Mouse (Mus musculus) brain, embryonic 14.5 days (tissue): ENCODE results near the gene Lipf. TPM values are rescaled to one million over a fixed set of nuclear protein-coding genes. Genes with fewer than 3 reads are reported as not detected.

Experiments
- DNase-seq: peaks from one replicate; pipeline ENCODE4 v3.0.0-alpha.2; 2011; ENCODE audit warnings: low read depth
- CTCF ChIP-seq: fragments of 200-500 bp; IDR thresholded peaks from 2 replicates; pipeline ENCODE4 v1.5.1; 2012; ENCODE audit warnings: inconsistent platforms, mild to moderate bottlenecking, moderate library complexity, borderline replicate concordance; ENCODE audit not compliant: insufficient read depth, insufficient read length; ENCODE audit errors: extremely low read depth
- POLR2A ChIP-seq: fragments of 200-500 bp; IDR thresholded peaks from 2 replicates; pipeline ENCODE4 v1.6.1; 2012; ENCODE audit warnings: mild to moderate bottlenecking, inconsistent platforms, borderline replicate concordance; ENCODE audit not compliant: poor library complexity, insufficient read depth, insufficient read length, severe bottlenecking; ENCODE audit errors: extremely low read depth
- polyA plus RNA-seq: library from polyadenylated mRNA; depleted of rRNA; stranded (reverse); fragments of >200 nt; gene quantifications from 2 replicates; pipeline ENCODE4 v1.2.3, GENCODE M21; 2012; rRNA removed

Gene Lipf
- not detected in 2 replicates for polyA plus RNA-seq

- TF ChIP-seq POLR2A (no peak), CTCF (no peak)
- DNase-seq, result no peak
Observed at GRCm38 (mm10) chr19:33960887-33961286, at the start of gene Lipf. Gene Lipf (plus strand): TSS chr19:33961187.

GRCm38 (mm10) chr19:33924099-33924498 lies 36.9 kb upstream of the Lipf start:
- DNase-seq, result no peak
- TF ChIP-seq POLR2A (no peak), CTCF (no peak)

GRCm38 (mm10) chr19:33979007-33979406 lies 18.0 kb downstream of the Lipf start:
- TF ChIP-seq POLR2A (no peak), CTCF (peak; percentile 39; the same call in 1 of the 2 replicates)
- DNase-seq, result peak; percentile 19

DNA sequence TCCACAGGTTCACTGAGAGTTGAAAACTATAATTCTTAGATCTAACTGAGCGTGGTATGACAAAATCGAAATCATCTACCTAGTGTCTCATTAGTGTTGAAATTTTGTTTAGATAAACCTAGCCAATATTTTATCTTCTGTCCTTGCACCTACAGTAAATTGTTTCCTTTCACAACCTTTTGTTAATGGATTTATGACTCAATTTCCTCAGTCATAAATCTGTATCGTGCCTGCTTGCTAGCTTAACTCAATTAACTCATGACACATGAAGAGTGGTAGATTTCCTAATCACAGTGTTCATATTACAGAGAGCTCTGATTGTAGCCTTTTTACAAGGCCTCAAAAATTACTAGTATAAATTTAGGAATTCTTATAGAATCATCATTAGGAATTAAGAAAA lies 22.1 kb downstream of the Lipf start:
- DNase-seq, result no peak
- TF ChIP-seq CTCF, result no peak
- no peak for TF ChIP-seq POLR2A

DNA sequence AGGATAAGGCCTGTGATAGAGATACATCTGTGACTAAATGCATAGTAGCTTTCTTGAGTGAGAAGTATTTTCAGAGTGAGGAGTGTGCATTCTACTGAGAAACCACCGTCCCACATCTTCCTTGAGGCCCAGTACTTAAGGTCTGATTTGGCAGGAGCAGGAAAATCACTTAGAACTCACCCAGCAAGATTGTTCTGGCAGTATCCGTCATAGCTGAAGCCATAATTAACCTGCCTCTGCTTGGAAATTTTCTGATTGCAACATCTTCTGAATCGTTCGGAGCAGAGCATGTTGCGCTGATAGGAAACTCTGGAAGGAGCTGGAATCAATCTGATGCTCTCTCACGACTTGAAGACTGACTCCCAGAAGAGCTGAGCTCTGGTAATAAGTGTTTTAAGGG lies 47.0 kb downstream of the Lipf start, which contains the start of gene Lipk:
TSS of gene Lipk (plus strand) at position 289 of the 400 bp plus-strand sequence.
- no peak for DNase-seq
- no peak for TF ChIP-seq CTCF
- TF ChIP-seq POLR2A, result no peak

- DNase-seq, result no peak
- TF ChIP-seq POLR2A (no peak), CTCF (no peak)
Observed at GRCm38 (mm10) chr19:34021440-34022172, 60.6 kb downstream of the Lipf start.

GRCm38 (mm10) chr19:34022759-34023158 lies 61.8 kb downstream of the Lipf start:
- peak; percentile 23; the same call in 1 of the 2 replicates for TF ChIP-seq CTCF
- TF ChIP-seq POLR2A, result no peak
- peak; percentile 48 for DNase-seq

Other genes starting within 250 kb of the Lipf start
- 0.24 and 0.48 TPM in 2 replicates for gene Lipo2, start 209.8 kb upstream of the Lipf start, polyA plus RNA-seq
- 8.1 and 10.0 TPM in 2 replicates for gene Lipo3, start 199.2 kb upstream of the Lipf start, polyA plus RNA-seq
- not detected in 2 replicates for gene Lipo1, start 173.7 kb upstream of the Lipf start, polyA plus RNA-seq
- 0.05 TPM in 1 of 2 replicates, not detected in the other for gene Lipk, start 47.1 kb downstream of the Lipf start, polyA plus RNA-seq
- gene Lipn, start 106.2 kb downstream of the Lipf start, polyA plus RNA-seq, result not detected in 2 replicates
- 0.10 and 0.26 TPM in 2 replicates for gene Lipm, start 139.7 kb downstream of the Lipf start, polyA plus RNA-seq
- 0.16 and 0.24 TPM in 2 replicates for gene Ankrd22, start 204.9 kb downstream of the Lipf start, polyA plus RNA-seq
- gene Stambpl1, start 231.0 kb downstream of the Lipf start, polyA plus RNA-seq, result 4.9 and 7.6 TPM in 2 replicates